Mouse (Mus musculus): Measurements from ENCODE around the gene 9630041A04Rik.

Gene 9630041A04Rik

DNA sequence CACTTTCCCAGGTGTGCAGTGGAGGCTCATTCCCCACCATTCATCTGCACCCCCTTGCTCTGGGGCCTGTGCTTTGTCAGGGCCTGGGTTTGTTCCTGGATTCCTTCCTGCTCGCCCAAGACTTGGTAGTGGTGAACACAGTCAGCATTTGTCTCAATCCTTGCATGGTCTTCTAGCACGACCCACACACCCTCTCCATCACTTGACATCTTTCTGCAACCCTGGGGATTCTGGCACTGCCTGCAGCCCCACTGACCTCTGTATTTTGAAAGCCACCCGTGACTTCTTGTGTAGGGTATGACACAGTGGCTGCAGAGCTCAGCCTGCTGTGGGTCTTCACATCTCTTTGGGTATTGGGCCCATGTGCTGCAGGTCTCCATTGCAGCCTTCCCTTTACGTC is 57.1 kb downstream of the 9630041A04Rik start:
- DNase-seq (ENCODE audit: low spot score): no peak

- DNase-seq (ENCODE audit: low spot score): no peak
These were observed 57.7 kb downstream of the 9630041A04Rik start for GRCm38 (mm10) chr9:101919324-101919723.

- DNase-seq (ENCODE audit: low spot score): no peak
These were observed 61.2 kb downstream of the 9630041A04Rik start for GRCm38 (mm10) chr9:101922846-101923245.

- DNase-seq (ENCODE audit: low spot score): no peak
These were observed 63.2 kb downstream of the 9630041A04Rik start for GRCm38 (mm10) chr9:101924829-101925228.

- DNase-seq (ENCODE audit: low spot score): peak; percentile 83
These were observed 72.4 kb downstream of the 9630041A04Rik start for GRCm38 (mm10) chr9:101933946-101934573.

DNA sequence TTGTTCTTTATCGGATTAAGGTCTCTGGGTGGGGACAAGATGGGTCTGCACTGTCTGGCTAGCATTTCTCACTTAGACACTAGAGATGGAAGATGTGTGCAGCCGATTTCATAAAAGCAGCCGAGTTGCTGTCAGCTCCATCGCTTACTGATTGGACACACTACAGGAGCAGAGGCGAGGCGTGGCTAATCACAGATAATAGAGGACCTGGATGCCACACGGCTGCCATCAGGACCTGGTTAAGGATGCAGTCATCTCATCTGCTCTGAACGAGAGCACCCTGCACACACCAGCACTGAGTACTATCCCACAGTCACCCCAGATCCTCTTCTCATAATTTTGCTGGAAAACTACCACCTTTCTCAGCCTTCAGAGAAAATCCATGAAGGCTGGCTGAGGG is 73.2 kb downstream of the 9630041A04Rik start:
- peak; percentile 46 for DNase-seq (ENCODE audit: low spot score)

GRCm38 (mm10) chr9:101938066-101938465 is 76.4 kb downstream of the 9630041A04Rik start:
- DNase-seq (ENCODE audit: low spot score): no peak

GRCm38 (mm10) chr9:101939006-101939405 is 77.4 kb downstream of the 9630041A04Rik start:
- no peak for DNase-seq (ENCODE audit: low spot score)

DNA sequence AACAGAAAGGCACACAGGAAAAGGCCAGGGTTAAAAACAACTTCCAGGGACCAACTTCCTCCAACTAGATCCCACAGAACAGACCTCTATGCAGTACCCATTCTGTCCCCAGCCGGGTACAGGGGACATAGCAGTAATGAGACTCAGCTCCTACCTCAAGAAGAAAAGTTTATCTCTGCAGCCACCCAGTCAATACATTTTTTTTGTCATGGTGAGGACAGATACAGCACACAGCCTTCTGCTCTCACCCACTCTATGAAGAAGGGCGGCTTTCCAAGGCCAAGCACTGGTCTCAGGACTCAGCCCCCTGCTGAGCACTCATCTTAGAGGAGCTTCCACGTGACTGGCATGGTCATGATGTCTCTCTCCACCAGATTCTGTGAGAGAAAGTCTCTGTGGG is 78.5 kb downstream of the 9630041A04Rik start:
- no peak for DNase-seq (ENCODE audit: low spot score)

- no peak for DNase-seq (ENCODE audit: low spot score)
These were observed 80.5 kb downstream of the 9630041A04Rik start for GRCm38 (mm10) chr9:101942058-101942669.

DNA sequence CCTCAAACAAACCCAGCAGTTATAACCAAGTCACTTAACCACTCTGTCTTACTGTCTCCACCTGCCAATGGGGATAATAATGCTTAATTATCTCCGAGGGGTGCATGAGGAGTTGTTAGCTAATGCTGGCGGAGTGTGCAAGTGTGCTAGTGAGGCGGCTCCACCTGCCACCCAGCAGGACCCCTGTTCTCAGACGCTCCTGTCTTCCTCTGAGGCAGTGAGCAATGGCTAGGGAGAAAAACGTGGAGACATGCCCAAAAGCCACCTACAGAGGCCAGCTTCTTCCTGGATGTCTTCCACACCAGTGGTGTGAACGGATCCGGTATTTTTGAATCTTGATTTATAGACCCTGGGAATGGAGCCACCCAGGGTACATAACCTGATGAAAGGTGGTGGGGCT is 83.7 kb downstream of the 9630041A04Rik start:
- no peak for DNase-seq (ENCODE audit: low spot score)

DNA sequence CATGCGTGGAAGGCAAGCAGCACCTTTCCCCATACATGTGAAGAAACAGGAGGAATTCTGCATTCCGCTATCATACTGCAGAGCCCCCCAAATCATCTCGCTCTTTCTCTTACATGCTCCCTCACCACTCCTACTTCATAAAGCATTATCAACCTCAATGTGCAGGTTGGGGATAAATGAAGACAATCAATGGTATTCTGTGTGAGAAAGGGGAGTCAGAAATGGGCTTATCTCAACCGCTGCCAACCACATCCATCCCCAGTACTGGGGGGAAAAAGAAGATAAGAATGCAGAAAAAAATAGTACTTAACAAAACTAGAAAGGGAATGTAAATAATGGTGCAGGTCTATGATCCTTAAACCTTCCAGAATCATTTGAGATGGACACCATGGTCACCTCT is 84.2 kb downstream of the 9630041A04Rik start:
- no peak for DNase-seq (ENCODE audit: low spot score)

DNA sequence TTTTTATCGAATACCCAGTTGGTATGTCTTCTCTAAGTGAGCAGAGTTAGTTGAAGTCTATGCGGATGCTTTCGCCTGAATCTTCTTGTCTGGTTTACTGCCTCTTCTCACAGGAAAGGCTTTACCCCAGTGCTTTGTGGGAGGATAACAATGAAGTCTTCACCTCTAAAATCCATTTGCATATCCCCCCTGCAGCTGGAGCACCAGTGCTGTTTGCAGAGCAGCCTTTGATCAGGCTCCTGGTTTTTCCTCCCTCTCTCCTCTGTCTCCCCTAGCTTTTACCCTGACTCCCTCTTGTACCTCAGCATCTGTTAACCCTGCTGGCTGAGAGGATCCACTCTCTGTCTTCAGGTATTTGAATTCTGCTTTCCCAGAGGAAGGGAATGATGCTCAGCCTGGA is 88.5 kb downstream of the 9630041A04Rik start:
- DNase-seq (ENCODE audit: low spot score): no peak

- no peak for DNase-seq (ENCODE audit: low spot score)
These were observed 92.9 kb downstream of the 9630041A04Rik start for GRCm38 (mm10) chr9:101954529-101954928.

GRCm38 (mm10) chr9:101956228-101956627 is 94.6 kb downstream of the 9630041A04Rik start:
- no peak for DNase-seq (ENCODE audit: low spot score)

GRCm38 (mm10) chr9:101971806-101972205 is 110.2 kb downstream of the 9630041A04Rik start:
- DNase-seq (ENCODE audit: low spot score): no peak

DNA sequence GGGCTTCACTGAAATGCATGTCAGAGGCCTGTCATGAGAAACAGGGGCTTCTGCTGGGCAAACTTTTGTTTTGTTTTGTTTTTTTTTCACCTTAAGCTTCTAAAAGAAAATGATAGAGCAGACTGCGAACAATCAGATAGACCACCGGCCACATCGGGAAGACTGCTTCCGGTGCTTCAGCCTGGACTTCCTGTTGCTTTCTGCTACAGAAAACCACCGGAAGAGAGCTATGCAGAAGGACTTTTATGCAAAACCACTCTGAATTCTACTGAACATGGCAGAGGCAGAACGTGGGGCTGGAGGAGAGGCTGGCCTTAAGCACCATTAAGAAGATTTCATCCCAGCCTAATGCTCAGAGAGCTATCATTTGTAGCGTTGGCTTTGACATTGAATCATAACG is 110.7 kb downstream of the 9630041A04Rik start:
- DNase-seq (ENCODE audit: low spot score): no peak

GRCm38 (mm10) chr9:101976884-101977465 is 115.3 kb downstream of the 9630041A04Rik start:
- DNase-seq (ENCODE audit: low spot score): no peak

- no peak for DNase-seq (ENCODE audit: low spot score)
These were observed 119.5 kb downstream of the 9630041A04Rik start for GRCm38 (mm10) chr9:101981161-101981560.

DNA sequence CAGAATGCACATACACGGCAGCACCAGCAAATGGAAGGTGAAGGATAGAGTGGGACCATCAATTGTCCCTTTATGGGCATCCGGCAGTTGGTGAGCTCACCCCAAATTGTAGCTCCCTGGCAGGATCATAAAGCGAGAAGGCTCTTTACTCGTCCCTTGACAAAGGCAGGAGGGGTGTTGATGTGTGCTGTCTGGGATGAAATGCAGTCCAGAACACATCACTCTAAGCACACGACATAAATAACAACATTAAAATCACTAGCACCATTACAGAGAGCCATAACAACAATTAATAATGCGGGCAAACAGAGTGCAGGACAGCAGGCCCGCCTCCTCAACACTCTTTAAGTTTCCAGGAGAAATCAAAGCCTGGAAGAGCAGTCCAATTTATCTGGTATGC is 120.7 kb downstream of the 9630041A04Rik start:
- no peak for DNase-seq (ENCODE audit: low spot score)

DNA sequence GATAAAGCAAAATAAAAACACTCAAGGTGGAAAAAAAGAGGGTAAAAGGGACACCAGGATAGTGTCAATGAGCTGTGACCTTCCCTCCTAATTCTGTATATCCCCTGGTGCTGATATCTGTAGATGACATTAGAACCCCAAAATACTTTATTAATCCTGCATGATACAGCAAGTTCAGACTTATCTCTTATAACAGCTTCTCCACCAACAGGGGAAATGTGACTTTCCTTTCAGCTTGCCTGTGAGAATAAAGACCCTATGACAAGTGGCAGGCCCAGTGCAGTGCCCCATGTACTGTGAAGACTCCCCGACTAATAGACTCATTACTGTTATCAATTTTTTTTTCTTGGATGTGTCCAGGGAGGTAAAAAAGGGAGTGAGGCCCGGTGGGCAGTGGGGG is 125.3 kb downstream of the 9630041A04Rik start:
- no peak for DNase-seq (ENCODE audit: low spot score)

DNA sequence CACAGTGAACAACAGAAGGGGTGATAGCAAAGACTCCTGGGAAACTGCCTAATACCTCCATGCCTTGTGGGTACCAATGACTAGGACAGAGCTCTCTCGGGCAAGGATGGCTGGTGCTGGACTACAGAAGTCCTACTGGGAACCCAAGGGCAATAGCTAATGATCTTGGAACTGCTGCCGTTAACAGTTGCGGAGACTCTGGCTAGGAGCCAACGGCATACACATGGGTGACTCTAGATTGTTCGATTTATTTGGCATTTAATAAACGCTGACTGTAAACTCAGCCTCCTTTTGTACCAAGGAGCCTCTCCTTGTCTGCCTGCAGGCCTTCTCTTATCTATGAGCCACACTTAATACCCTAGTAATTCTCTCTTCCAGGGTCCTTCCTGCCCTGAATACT is 128.4 kb downstream of the 9630041A04Rik start:
- no peak for DNase-seq (ENCODE audit: low spot score)

DNA sequence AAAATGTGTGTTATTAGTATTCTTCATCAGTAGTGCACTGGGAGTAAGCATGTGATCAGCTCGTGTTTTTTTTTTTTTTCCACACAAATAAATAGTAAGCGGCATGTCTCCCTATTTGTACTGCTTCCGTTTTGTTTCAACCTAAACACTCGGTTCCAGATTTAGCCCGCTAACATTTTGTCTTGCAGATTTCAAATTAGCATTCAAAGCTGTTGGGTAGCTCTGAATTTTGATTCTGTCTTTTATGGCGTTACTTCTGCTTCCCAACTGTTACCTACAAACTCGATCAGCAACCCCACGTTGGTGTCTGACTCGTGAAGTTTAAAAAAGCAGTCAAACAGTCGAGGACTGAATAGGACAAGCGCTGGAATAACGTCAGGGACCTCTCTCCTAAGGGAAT is 129.2 kb downstream of the 9630041A04Rik start:
- DNase-seq (ENCODE audit: low spot score): no peak

All from MN1 (cell line).